ENCODE assay signal across 23 mouse cellular contexts in genomic region chr5:52415917-52416316, GRCm38 (mm10). TPM values are rescaled to one million over a fixed set of nuclear protein-coding genes. Genes with fewer than 3 reads are reported as not detected.
DNase-seq lines count a peak whose midpoint lies in the region; ATAC-seq and TF ChIP-seq lines count a peak whose summit lies in the region.
"Had no signal": no experiment of that assay in that cellular context is flagged by ENCODE, and none has a peak within 500 bp of the region (broad histone marks: within the 10 kb centered on the region; RNA-seq: fewer than 3 reads in every experiment).

No protein-coding gene starts in this region.

- no peaks in the 10 kb centered on the region for H3K27me3 ChIP-seq in lung, embryonic 15.5 days
- H3K27me3 ChIP-seq in neural tube, embryonic 15.5 days (replicated peaks): no peaks in the 10 kb centered on the region
- H3K27me3 ChIP-seq: CH12.LX; embryonic facial prominence, embryonic 12.5 days; forebrain, embryonic 12.5 days; heart, embryonic 15.5 days; hindbrain, embryonic 15.5 days; Patski had no signal

- no peaks in the 10 kb centered on the region for H3K4me1 ChIP-seq in lung, embryonic 15.5 days
- no peaks in the 10 kb centered on the region for H3K4me1 ChIP-seq in lung, adult 2 months (ENCODE audit: control insufficient read depth, insufficient read depth, low read length)
- H3K4me1 ChIP-seq in neural tube, embryonic 15.5 days: no peaks in the 10 kb centered on the region
- H3K4me1 ChIP-seq: embryonic facial prominence, embryonic 12.5 days; forebrain, embryonic 12.5 days; heart, embryonic 15.5 days; hindbrain, embryonic 15.5 days had no signal

- 71% methylated on average over 6 of the region's 6 CpGs for WGBS in lung, embryonic 15.5 days
- 71% methylated on average over 6 of the region's 6 CpGs for WGBS in lung, adult 2 months
- 92% methylated on average over 6 of the region's 6 CpGs for WGBS in neural tube, embryonic 15.5 days

- ATAC-seq in lung, embryonic 15.5 days (ENCODE audit: borderline replicate concordance, extremely low read depth, low FRiP score, low TSS enrichment): 0 out of 2 replicates have a peak, but pooled peaks have one; percentile 11
- no peak for ATAC-seq in neural tube, embryonic 15.5 days (ENCODE audit: low FRiP score)
- ATAC-seq: activated CD4-positive, CD25-positive, alpha-beta regulatory T cell, adult 4 months; forebrain, embryonic 16.5 days; intestine, embryonic 16.5 days; Patski had no signal

- TF ChIP-seq POLR2A in lung, adult 2 months (IDR thresholded peaks at IDR 0.05; ENCODE audit: borderline replicate concordance, extremely low read depth, low read depth, low read length): no peak

- no peak for DNase-seq in lung, adult 2 months
- peak; percentile 69 for DNase-seq in cerebellum, adult 11-12 months
- DNase-seq in cerebellum, adult 9-10 months: peak; percentile 78
- peak; percentile 55 to 65 for DNase-seq in cerebellum, postnatal 25 days
- no peak for DNase-seq in adrenal gland, postnatal 4 days (ENCODE audit: low spot score in 2 of 2)
- no peak for DNase-seq in ovary, postnatal 36 days (ENCODE audit: low spot score)
- DNase-seq: adrenal gland, postnatal 14 days; gastrocnemius, postnatal 10 days; heart, adult 18-20 months; heart, postnatal 36 days; kidney, adult 2 months had no signal

- no peaks in the 10 kb centered on the region for H3K36me3 ChIP-seq in lung, embryonic 15.5 days
- no peaks in the 10 kb centered on the region for H3K36me3 ChIP-seq in neural tube, embryonic 15.5 days
- H3K36me3 ChIP-seq: embryonic facial prominence, embryonic 12.5 days; forebrain, embryonic 12.5 days; heart, embryonic 15.5 days; hindbrain, embryonic 15.5 days had no signal

- TF ChIP-seq CTCF in lung, adult 2 months (IDR thresholded peaks at IDR 0.05; ENCODE audit: insufficient read depth, low read length): no peak

- H3K9me3 ChIP-seq in lung, embryonic 15.5 days: no peaks in the 10 kb centered on the region
- H3K9me3 ChIP-seq in neural tube, embryonic 15.5 days (replicated peaks): no peaks in the 10 kb centered on the region
- H3K9me3 ChIP-seq: embryonic facial prominence, embryonic 12.5 days; forebrain, embryonic 12.5 days; heart, embryonic 15.5 days; hindbrain, embryonic 15.5 days had no signal

- H3K4me3 ChIP-seq in lung, embryonic 15.5 days: no peak overlapping the region
- no peak overlapping the region for H3K4me3 ChIP-seq in lung, adult 2 months (replicated peaks; ENCODE audit: extremely low read depth, low read depth, low read length)
- H3K4me3 ChIP-seq in neural tube, embryonic 15.5 days (replicated peaks): no peak overlapping the region
- H3K4me3 ChIP-seq: embryonic facial prominence, embryonic 12.5 days; forebrain, embryonic 12.5 days; heart, embryonic 15.5 days; hindbrain, embryonic 15.5 days had no signal

- no peak overlapping the region for H3K27ac ChIP-seq in lung, embryonic 15.5 days
- no peak overlapping the region for H3K27ac ChIP-seq in neural tube, embryonic 15.5 days (replicated peaks)
- H3K27ac ChIP-seq: embryonic facial prominence, embryonic 12.5 days; forebrain, embryonic 12.5 days; heart, embryonic 15.5 days; hindbrain, embryonic 15.5 days had no signal

- H3K9ac ChIP-seq in lung, embryonic 15.5 days: no peak overlapping the region
- no peak overlapping the region for H3K9ac ChIP-seq in neural tube, embryonic 15.5 days (replicated peaks)
- H3K9ac ChIP-seq: embryonic facial prominence, embryonic 12.5 days; forebrain, embryonic 12.5 days; heart, embryonic 15.5 days; hindbrain, embryonic 15.5 days had no signal

- no peak overlapping the region for H3K4me2 ChIP-seq in lung, embryonic 15.5 days
- H3K4me2 ChIP-seq in neural tube, embryonic 15.5 days: no peak overlapping the region
- H3K4me2 ChIP-seq: embryonic facial prominence, embryonic 12.5 days; forebrain, embryonic 12.5 days; heart, embryonic 11.5 days; heart, embryonic 15.5 days; hindbrain, embryonic 15.5 days had no signal

RNA-seq across cellular contexts. Expression of gene Sod3, which starts 52.3 kb away (rescaled TPM):
- polyA plus RNA-seq in lung, embryonic 15.5 days (2015; fragmentation: Nextera tagmentation; extraction: Ambion mirVana): 0.52 and 0.67 TPM in 2 replicates
- 293 and 326 TPM in 2 replicates for polyA plus RNA-seq in lung, adult 2 months (2012; rRNA removed)
- total RNA-seq in adrenal gland, postnatal 4 days (2021): 10 to 100 TPM; 34.1 to 35.1 TPM
- 2.9 and 3.0 TPM in 2 replicates for polyA plus RNA-seq in neural tube, embryonic 15.5 days (2015; fragmentation: Nextera tagmentation; extraction: Ambion mirVana)
- total RNA-seq: CH12.LX had no signal

RNA-seq across cellular contexts. Expression of gene Ccdc149, which starts 55.4 kb away (rescaled TPM):
- 3.3 TPM in 2 replicates for polyA plus RNA-seq in lung, embryonic 15.5 days (2015; fragmentation: Nextera tagmentation; extraction: Ambion mirVana)
- polyA plus RNA-seq in lung, adult 2 months (2012; rRNA removed): 2.3 and 2.5 TPM in 2 replicates
- 1 to 10 TPM; 7.9 to 8.2 TPM for total RNA-seq in adrenal gland, postnatal 4 days (2021)
- 10.5 and 11.1 TPM in 2 replicates for polyA plus RNA-seq in neural tube, embryonic 15.5 days (2015; fragmentation: Nextera tagmentation; extraction: Ambion mirVana)
- total RNA-seq: CH12.LX had no signal
- polyA plus RNA-seq: activated CD4-positive, CD25-positive, alpha-beta regulatory T cell, adult 4 months had no signal

Comparison
In these comparisons a context has a peak if more than half of its experiments do, and no peak if none do; other contexts are left out.
1. RNA of gene Sod3, which starts 52.3 kb away (polyA plus RNA-seq): 293 to 326 TPM in lung, adult 2 months; 2.9 to 3.0 TPM in neural tube, embryonic 15.5 days and 0.52 to 0.67 TPM in lung, embryonic 15.5 days; every median in the first group is over 10 times any median in the second.
2. DNase-seq: peak in cerebellum, adult 11-12 months (single experiment), cerebellum, adult 9-10 months (single experiment) and cerebellum, postnatal 25 days (2 of 2); none in lung, adult 2 months (single experiment), adrenal gland, postnatal 4 days (0 of 2) and ovary, postnatal 36 days (single experiment).